Mouse (Mus musculus): ENCODE results near the gene 4930512M02Rik. TPM values are rescaled to one million over a fixed set of nuclear protein-coding genes. Genes with fewer than 3 reads are reported as not detected.

4930512M02Rik gene
- polyA plus RNA-seq, 1 experiment from 2014 or later = not detected

- Histone ChIP-seq H3K27ac (ENCODE audit: low read length) (no peak overlapping the region), H3K4me3 (ENCODE audit: low read depth, low read length) (no peak overlapping the region), H3K36me3 (ENCODE audit: insufficient read depth, low read length) (no peaks in the 10 kb centered on the region), H3K9ac (replicated peaks; ENCODE audit: low read depth) (no peak overlapping the region), H3K4me1 (ENCODE audit: insufficient read depth, low read depth, low read length) (no peaks in the 10 kb centered on the region), H3K9me3 (ENCODE audit: low read length) (no peaks in the 10 kb centered on the region), H3K4me2 (replicated peaks; ENCODE audit: low read depth, low read length) (no peak overlapping the region), H3K27me3 (replicated peaks; ENCODE audit: insufficient read depth, low read length) (no peaks in the 10 kb centered on the region)
- no peak for TF ChIP-seq CTCF (IDR thresholded peaks at IDR 0.05)
- TF ChIP-seq EP300 (IDR thresholded peaks at IDR 0.05) = no peak
- no peak for ATAC-seq
- DNase-seq (ENCODE audit: low spot score) = no peak
Measured at GRCm38 (mm10) chr11:11644303-11644702, 16.7 kb upstream of the 4930512M02Rik start.

GRCm38 (mm10) chr11:11624073-11624705 is 3.4 kb downstream of the 4930512M02Rik start:
- WGBS = 54% methylated on average over 4 of the region's 4 CpGs
- no peak for ATAC-seq

GRCm38 (mm10) chr11:11609243-11609642 is 18.4 kb downstream of the 4930512M02Rik start:
- Histone ChIP-seq H3K27me3 (replicated peaks; ENCODE audit: insufficient read depth, low read length) (no peaks in the 10 kb centered on the region), H3K4me3 (ENCODE audit: low read depth, low read length) (no peak overlapping the region), H3K4me2 (replicated peaks; ENCODE audit: low read depth, low read length) (no peak overlapping the region), H3K36me3 (ENCODE audit: insufficient read depth, low read length) (no peaks in the 10 kb centered on the region), H3K4me1 (ENCODE audit: insufficient read depth, low read depth, low read length) (no peaks in the 10 kb centered on the region), H3K9ac (replicated peaks; ENCODE audit: low read depth) (no peak overlapping the region), H3K9me3 (ENCODE audit: low read length) (peaks cover 5% of the 10 kb centered on the region), H3K27ac (ENCODE audit: low read length) (no peak overlapping the region)
- WGBS = 77% methylated on average over 2 of the region's 2 CpGs
- TF ChIP-seq EP300 (IDR thresholded peaks at IDR 0.05) (no peak), CTCF (IDR thresholded peaks at IDR 0.05) (no peak)
- no peak for ATAC-seq
- no peak for DNase-seq (ENCODE audit: low spot score)

More at GRCm38 (mm10) chr11:11624073-11624705, 3.4 kb downstream of the 4930512M02Rik start:
- Histone ChIP-seq H3K36me3 (ENCODE audit: insufficient read depth, low read length) (no peaks in the 10 kb centered on the region), H3K4me1 (ENCODE audit: insufficient read depth, low read depth, low read length) (no peaks in the 10 kb centered on the region), H3K4me2 (replicated peaks; ENCODE audit: low read depth, low read length) (no peak overlapping the region), H3K27ac (ENCODE audit: low read length) (no peak overlapping the region), H3K9me3 (ENCODE audit: low read length) (no peaks in the 10 kb centered on the region), H3K9ac (replicated peaks; ENCODE audit: low read depth) (no peak overlapping the region), H3K27me3 (replicated peaks; ENCODE audit: insufficient read depth, low read length) (no peaks in the 10 kb centered on the region), H3K4me3 (ENCODE audit: low read depth, low read length) (no peak overlapping the region)
- no peak for DNase-seq (ENCODE audit: low spot score)
- no peak for TF ChIP-seq EP300 (IDR thresholded peaks at IDR 0.05)
- no peak for TF ChIP-seq CTCF (IDR thresholded peaks at IDR 0.05)

GRCm38 (mm10) chr11:11587327-11587726 is 40.3 kb downstream of the 4930512M02Rik start:
- Histone ChIP-seq H3K9me3 (ENCODE audit: low read length) (no peaks in the 10 kb centered on the region), H3K27me3 (replicated peaks; ENCODE audit: insufficient read depth, low read length) (no peaks in the 10 kb centered on the region), H3K9ac (replicated peaks; ENCODE audit: low read depth) (no peak overlapping the region), H3K4me1 (ENCODE audit: insufficient read depth, low read depth, low read length) (no peaks in the 10 kb centered on the region), H3K4me2 (replicated peaks; ENCODE audit: low read depth, low read length) (no peak overlapping the region), H3K36me3 (ENCODE audit: insufficient read depth, low read length) (no peaks in the 10 kb centered on the region), H3K4me3 (ENCODE audit: low read depth, low read length) (no peak overlapping the region), H3K27ac (ENCODE audit: low read length) (no peak overlapping the region)
- ATAC-seq (no peak), DNase-seq (ENCODE audit: low spot score) (no peak)
- 52% methylated on average over 2 of the region's 2 CpGs for WGBS
- TF ChIP-seq CTCF (IDR thresholded peaks at IDR 0.05) (no peak), EP300 (IDR thresholded peaks at IDR 0.05) (no peak)

GRCm38 (mm10) chr11:11586423-11586822 is 41.2 kb downstream of the 4930512M02Rik start:
- Histone ChIP-seq H3K4me3 (ENCODE audit: low read depth, low read length) (no peak overlapping the region), H3K9me3 (ENCODE audit: low read length) (no peaks in the 10 kb centered on the region), H3K27ac (ENCODE audit: low read length) (no peak overlapping the region), H3K36me3 (ENCODE audit: insufficient read depth, low read length) (no peaks in the 10 kb centered on the region), H3K4me1 (ENCODE audit: insufficient read depth, low read depth, low read length) (no peaks in the 10 kb centered on the region), H3K9ac (replicated peaks; ENCODE audit: low read depth) (no peak overlapping the region), H3K27me3 (replicated peaks; ENCODE audit: insufficient read depth, low read length) (no peaks in the 10 kb centered on the region), H3K4me2 (replicated peaks; ENCODE audit: low read depth, low read length) (no peak overlapping the region)
- ATAC-seq (no peak), DNase-seq (ENCODE audit: low spot score) (no peak)
- WGBS = 91% methylated on average over 1 of the region's 1 CpGs
- TF ChIP-seq EP300 (IDR thresholded peaks at IDR 0.05) = no peak
- TF ChIP-seq CTCF (IDR thresholded peaks at IDR 0.05) = no peak

- no peaks in the 10 kb centered on the region for H3K9me3 ChIP-seq (ENCODE audit: low read length)
- 44% methylated on average over 6 of the region's 6 CpGs for WGBS
- TF ChIP-seq EP300 (IDR thresholded peaks at IDR 0.05) (no peak), CTCF (IDR thresholded peaks at IDR 0.05) (no peak)
- H3K27me3 ChIP-seq (replicated peaks; ENCODE audit: insufficient read depth, low read length) = no peaks in the 10 kb centered on the region
- H3K4me1 ChIP-seq (ENCODE audit: insufficient read depth, low read depth, low read length) = no peaks in the 10 kb centered on the region
- no peaks in the 10 kb centered on the region for H3K36me3 ChIP-seq (ENCODE audit: insufficient read depth, low read length)
- ATAC-seq (peak; percentile 40; the same call in 1 of the 2 replicates), DNase-seq (ENCODE audit: low spot score) (peak; percentile 32)
- no peak overlapping the region for H3K4me2 ChIP-seq (replicated peaks; ENCODE audit: low read depth, low read length)
- H3K9ac ChIP-seq (replicated peaks; ENCODE audit: low read depth) = no peak overlapping the region
- H3K27ac ChIP-seq (ENCODE audit: low read length) = no peak overlapping the region
- no peak overlapping the region for H3K4me3 ChIP-seq (ENCODE audit: low read depth, low read length)
Measured at GRCm38 (mm10) chr11:11573691-11574090, 53.9 kb downstream of the 4930512M02Rik start.

GRCm38 (mm10) chr11:11570747-11571146 is 56.9 kb downstream of the 4930512M02Rik start:
- Histone ChIP-seq H3K36me3 (ENCODE audit: insufficient read depth, low read length) (no peaks in the 10 kb centered on the region), H3K27ac (ENCODE audit: low read length) (no peak overlapping the region), H3K9me3 (ENCODE audit: low read length) (no peaks in the 10 kb centered on the region), H3K4me2 (replicated peaks; ENCODE audit: low read depth, low read length) (no peak overlapping the region), H3K4me1 (ENCODE audit: insufficient read depth, low read depth, low read length) (no peaks in the 10 kb centered on the region), H3K4me3 (ENCODE audit: low read depth, low read length) (no peak overlapping the region), H3K9ac (replicated peaks; ENCODE audit: low read depth) (no peak overlapping the region), H3K27me3 (replicated peaks; ENCODE audit: insufficient read depth, low read length) (no peaks in the 10 kb centered on the region)
- no peak for TF ChIP-seq CTCF (IDR thresholded peaks at IDR 0.05)
- no peak for TF ChIP-seq EP300 (IDR thresholded peaks at IDR 0.05)
- DNase-seq (ENCODE audit: low spot score) = no peak
- no peak for ATAC-seq
